Mouse (Mus musculus): Measurements from ENCODE around the gene Reep6. TPM values are rescaled to one million over a fixed set of nuclear protein-coding genes. Genes with fewer than 3 reads are reported as not detected.

Gene Reep6
- polyA plus RNA-seq, 1 experiment = 50.1 TPM

GRCm38 (mm10) chr10:80299824-80300223 is 29.9 kb upstream of the Reep6 start:
- DNase-seq (ENCODE audit: low read depth, low spot score) = no peak
- 63% methylated on average over 10 of the region's 10 CpGs for WGBS

DNA sequence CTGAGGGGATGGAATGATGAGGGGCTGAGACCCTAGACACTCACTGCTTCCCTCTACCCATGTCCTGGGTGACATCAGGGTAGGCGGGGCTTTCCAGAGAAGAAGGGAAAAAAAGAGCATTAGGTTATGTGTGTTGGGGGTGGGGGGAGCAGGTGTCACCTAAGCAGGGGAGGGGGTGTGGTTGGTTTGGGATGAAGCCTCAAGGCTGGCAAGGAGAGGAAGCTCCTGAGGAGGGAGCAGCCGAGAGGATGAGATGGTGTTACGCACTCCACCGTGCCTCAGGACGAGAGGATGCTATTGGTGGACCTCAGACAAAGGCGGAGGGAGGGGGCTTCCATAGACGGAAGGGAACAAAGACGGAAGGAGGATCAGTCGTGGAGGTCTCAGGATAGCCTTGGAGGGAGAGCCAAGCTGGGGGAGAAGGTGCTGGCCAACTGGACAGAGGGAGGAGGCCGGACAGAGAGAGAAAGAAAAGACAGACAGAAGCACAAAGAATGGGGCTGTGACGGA is 29.0 kb upstream of the Reep6 start:
- 43% methylated on average over 11 of the region's 11 CpGs for WGBS
- DNase-seq (ENCODE audit: low read depth, low spot score) = no peak

- 74% methylated on average over 10 of the region's 10 CpGs for WGBS
- DNase-seq (ENCODE audit: low read depth, low spot score) = no peak
Measured at GRCm38 (mm10) chr10:80301256-80302081, 28.3 kb upstream of the Reep6 start.

- 54% methylated on average over 5 of the region's 5 CpGs for WGBS
- no peak for DNase-seq (ENCODE audit: low read depth, low spot score)
Measured at GRCm38 (mm10) chr10:80302082-80302355, 27.7 kb upstream of the Reep6 start.

DNA sequence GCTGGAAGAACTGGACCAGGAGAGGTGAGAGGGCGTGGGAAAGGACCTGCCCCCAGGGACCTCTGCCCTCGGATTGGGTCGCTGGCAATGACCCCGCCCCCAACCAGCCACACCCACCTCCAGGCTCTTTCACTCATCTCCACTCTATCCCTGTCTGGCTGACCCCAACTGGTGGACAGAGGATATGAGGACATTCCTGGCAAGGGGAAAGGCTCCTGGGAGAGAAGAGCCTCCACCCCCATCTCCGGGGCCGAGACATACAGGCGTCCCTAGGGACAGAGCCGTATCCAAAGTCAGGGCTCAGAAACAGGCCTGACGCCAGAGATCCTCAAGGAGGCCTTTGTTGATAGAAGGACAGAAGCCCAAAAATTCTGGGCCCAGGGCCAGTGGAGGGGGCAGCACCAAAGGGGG is 27.3 kb upstream of the Reep6 start:
- WGBS = 10% methylated on average over 9 of the region's 9 CpGs
- DNase-seq (ENCODE audit: low read depth, low spot score) = no peak

DNA sequence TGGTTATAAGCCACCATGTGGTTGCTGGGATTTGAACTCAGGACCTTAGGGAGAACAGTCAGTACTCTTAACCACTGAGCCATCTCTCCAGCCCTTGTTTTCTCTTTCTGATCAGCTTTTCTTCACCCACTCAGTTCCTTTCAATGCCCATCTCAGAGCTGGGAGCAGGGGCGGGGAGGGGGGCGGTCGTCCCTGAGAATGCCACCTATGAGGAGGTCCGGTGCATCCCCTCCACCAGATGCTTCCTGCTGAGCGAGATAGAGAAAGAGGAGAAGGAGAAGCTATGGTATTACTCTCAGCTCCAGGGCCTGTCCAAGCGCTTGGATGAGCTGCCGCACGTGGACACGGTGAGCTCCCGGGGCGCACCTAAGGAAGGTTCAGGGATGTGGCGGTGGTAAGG is 25.3 kb upstream of the Reep6 start:
- no peak for DNase-seq (ENCODE audit: low read depth, low spot score)
- 23% methylated on average over 12 of the region's 12 CpGs for WGBS

- DNase-seq (ENCODE audit: low read depth, low spot score) = no peak
- WGBS = 10% methylated on average over 25 of the region's 25 CpGs
Measured at GRCm38 (mm10) chr10:80304862-80305261, 24.9 kb upstream of the Reep6 start.

DNA sequence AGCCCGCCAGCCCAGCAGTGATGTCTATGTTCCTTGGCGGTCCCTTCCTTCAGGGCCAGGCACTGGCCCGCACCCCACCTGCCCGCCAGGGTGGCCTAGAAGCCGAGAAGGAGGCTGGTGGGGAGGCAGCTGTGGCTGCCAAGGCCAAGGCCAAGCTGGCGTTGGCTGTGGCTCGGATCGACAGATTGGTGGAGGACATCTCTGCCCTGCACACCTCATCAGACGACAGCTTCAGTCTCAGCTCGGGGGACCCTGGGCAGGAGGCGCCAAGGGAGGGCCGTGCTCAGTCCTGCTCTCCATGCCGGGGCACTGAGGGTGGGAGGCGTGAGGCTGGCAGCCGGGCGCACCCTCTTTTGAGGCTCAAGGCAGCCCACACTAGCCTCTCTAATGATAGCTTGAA is 18.2 kb upstream of the Reep6 start:
- DNase-seq (ENCODE audit: low read depth, low spot score) = no peak
- WGBS = 77% methylated on average over 16 of the region's 16 CpGs

GRCm38 (mm10) chr10:80312586-80313504 is 16.9 kb upstream of the Reep6 start:
- 61% methylated on average over 54 of the region's 54 CpGs for WGBS
- DNase-seq (ENCODE audit: low read depth, low spot score) = no peak

DNA sequence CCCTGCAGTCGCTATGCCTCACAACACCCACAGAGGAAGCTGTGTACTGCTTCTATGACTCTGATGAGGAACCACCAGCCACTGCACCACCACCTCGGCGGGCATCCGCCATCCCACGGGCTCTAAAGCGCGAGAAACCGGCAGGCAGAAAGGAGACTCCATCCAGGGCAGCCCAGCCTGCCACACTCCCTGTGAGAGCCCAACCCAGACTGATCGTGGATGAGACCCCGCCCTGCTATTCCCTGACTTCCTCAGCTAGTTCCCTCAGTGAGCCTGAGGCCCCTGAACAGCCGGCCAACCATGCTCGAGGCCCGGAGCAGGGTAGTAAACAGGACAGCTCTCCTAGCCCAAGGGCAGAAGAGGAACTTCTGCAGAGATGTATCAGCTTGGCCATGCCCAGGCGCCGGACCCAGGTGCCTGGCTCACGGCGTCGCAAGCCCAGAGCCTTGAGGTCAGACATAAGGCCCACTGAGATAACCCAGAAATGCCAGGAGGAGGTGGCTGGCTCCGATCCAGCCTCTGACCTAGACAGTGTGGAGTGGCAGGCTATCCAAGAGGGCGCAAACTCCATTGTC is 16.0 kb upstream of the Reep6 start:
- DNase-seq (ENCODE audit: low read depth, low spot score) = no peak
- 27% methylated on average over 20 of the region's 20 CpGs for WGBS

DNA sequence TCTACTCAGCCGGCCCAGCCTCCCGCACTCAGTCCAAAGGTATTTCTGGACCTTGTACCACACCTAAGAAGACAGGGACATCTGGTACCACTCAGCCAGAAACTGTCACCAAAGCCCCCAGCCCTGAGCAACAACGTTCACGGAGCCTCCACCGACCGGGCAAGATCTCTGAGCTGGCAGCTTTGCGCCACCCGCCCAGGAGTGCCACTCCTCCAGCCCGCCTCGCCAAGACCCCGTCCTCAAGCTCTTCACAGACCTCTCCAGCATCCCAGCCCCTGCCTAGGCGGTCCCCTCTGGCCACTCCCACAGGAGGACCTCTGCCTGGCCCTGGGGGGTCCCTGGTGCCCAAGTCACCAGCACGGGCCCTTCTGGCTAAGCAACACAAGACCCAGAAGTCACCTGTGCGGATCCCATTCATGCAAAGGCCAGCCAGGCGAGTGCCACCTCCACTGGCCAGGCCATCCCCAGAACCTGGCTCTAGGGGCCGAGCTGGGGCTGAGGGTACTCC is 15.2 kb upstream of the Reep6 start:
- WGBS = 44% methylated on average over 16 of the region's 16 CpGs

GRCm38 (mm10) chr10:80315315-80315714 is 14.4 kb upstream of the Reep6 start:
- DNase-seq (ENCODE audit: low read depth, low spot score) = no peak
- WGBS = 47% methylated on average over 27 of the region's 27 CpGs

More for the DNA sequence above, 15.2 kb upstream of the Reep6 start:
- DNase-seq (ENCODE audit: low read depth, low spot score) = no peak

DNA sequence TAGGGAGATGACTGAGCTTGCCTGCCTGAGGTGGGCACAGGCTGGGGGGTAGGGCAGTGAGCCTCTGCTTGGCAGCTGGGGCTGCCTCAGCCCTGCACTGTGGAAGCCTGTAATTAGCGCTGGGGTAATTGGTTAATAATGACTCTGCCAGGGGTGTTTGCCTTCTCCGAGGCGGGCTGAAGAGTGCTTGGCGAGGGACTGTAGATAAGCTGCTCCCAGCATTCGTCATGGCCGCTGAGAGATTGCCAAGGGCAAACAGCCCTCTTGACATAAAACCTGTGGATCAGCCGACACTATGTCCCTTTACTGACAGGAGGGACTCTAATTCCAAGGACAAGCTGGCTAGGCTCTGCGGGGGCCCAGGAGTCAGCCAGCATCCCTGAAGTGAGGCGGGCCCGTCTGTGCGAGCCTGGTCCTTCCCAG is 13.4 kb upstream of the Reep6 start:
- WGBS = 21% methylated on average over 11 of the region's 11 CpGs
- no peak for DNase-seq (ENCODE audit: low read depth, low spot score)

GRCm38 (mm10) chr10:80317011-80317410 is 12.7 kb upstream of the Reep6 start:
- WGBS = 39% methylated on average over 10 of the region's 10 CpGs
- DNase-seq (ENCODE audit: low read depth, low spot score) = no peak

- WGBS = under 1% methylated on average over 34 of the region's 34 CpGs
- DNase-seq (ENCODE audit: low read depth, low spot score) = peak; percentile 88
Measured at GRCm38 (mm10) chr10:80320340-80320760, 9.4 kb upstream of the Reep6 start, which contains the start of gene 2310011J03Rik. Gene 2310011J03Rik (minus strand): TSS chr10:80320537.

- WGBS = 65% methylated on average over 6 of the region's 6 CpGs
- DNase-seq (ENCODE audit: low read depth, low spot score) = no peak
Measured at GRCm38 (mm10) chr10:80321014-80321669, 8.6 kb upstream of the Reep6 start.

DNA sequence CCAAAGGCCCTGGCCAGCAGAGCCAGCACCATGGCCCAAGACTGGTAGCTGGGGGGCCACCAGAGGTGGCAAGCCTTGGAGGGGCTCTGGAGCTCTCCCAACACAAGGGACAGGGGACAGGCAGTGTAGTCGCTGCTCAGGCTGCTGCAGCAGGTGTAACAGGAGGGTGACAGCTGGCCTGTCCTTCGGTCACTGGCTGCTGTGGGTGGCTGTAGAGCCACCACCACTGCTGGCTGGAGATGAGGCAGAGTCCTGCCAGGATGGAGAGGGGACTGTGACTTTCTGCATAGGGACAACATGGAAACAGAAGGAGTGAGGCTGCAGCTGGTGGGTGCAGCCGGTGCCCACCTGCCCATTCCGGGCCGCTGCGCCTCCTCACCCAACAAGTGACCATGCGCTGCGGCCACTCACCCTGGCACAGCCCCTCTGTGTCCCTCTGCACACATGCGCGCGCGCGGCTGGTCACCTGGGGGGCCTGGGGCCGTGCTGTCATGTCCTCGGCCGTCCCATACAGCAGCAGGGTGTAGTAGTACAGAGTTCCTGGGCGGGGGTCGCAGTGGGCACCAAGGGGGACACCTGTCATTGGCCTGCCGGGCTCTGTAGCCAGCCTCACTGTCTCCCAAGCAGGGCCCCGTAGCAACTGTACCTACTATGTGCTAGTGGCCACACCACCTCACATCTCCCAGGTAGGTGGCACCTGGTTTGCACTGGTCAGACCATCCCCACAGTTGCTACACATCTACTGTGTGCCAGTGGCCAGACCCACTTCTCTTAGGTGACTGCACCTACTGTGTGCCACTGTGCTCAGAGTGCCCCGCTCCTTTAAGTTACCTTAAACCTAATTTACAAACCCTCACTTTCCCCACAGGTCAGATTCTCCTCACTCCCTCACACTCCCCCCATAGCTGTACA is 7.8 kb upstream of the Reep6 start:
- WGBS = 91% methylated on average over 21 of the region's 21 CpGs
- DNase-seq (ENCODE audit: low read depth, low spot score) = no peak

DNA sequence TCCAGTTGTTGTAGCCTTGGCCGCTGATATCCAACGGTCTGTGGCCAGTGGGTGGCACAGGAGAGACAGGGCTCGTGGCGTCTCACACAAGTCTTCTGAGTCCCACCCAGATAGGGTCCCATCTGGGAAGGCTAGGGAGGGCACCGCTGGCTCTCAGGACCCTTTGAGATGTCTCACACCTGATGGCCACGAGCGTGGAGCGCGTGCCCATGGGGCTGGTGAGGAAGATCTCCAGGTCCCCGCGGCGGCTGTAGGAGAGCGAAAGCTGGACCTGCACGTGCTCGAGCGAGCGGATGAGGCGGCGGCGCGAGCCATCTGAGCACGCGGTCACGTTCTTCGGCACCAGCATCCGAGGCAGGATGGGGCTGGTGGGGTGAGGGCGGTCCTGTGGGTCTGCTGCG is 6.9 kb upstream of the Reep6 start:
- WGBS = under 1% methylated on average over 28 of the region's 28 CpGs
- no peak for DNase-seq (ENCODE audit: low read depth, low spot score)

Data from large intestine, adult 2 months (tissue).